Mouse (Mus musculus) liver, postnatal 0 days (tissue): ENCODE measurements around the gene Lrrc4b.

Experiments
- CTCF ChIP-seq: sonication (generic); IDR thresholded peaks from 2 replicates; pipeline ENCODE4 v1.5.1; 2016; ENCODE audit warnings: antibody characterized with exemption, low read depth
- EP300 ChIP-seq: IDR thresholded peaks from 2 replicates; pipeline ENCODE4 v1.6.1; 2016; ENCODE audit warnings: antibody characterized with exemption, low read depth, mild to moderate bottlenecking

- TF ChIP-seq CTCF (no peak), EP300 (peak; percentile 96)
Measured at GRCm38 (mm10) chr7:44482836-44483435, 54.1 kb downstream of the Lrrc4b start.
